Mouse (Mus musculus) testis, adult 2 months (tissue): ENCODE measurements around the gene Stox2. TPM values are rescaled to one million over a fixed set of nuclear protein-coding genes. Genes with fewer than 3 reads are reported as not detected.
A peak's percentile ranks its signal among the peaks of the same experiment; 100 is the strongest.

ENCODE experiments used
- H3K27ac ChIP-seq: fragments of 200-500 bp; 2 replicates; pipeline ENCODE4 v1.5.1; 2012; ENCODE audit warnings: low read depth, low read length; ENCODE audit not compliant: control insufficient read depth, insufficient read depth
- H3K27me3 ChIP-seq: fragments of 200-500 bp; 2 replicates; pipeline ENCODE4 v1.6.1; 2012; ENCODE audit warnings: mild to moderate bottlenecking, low read length, moderate library complexity; ENCODE audit not compliant: control insufficient read depth, insufficient read depth
- H3K36me3 ChIP-seq: fragments of 200-500 bp; 2 replicates; pipeline ENCODE4 v1.6.1; 2012; ENCODE audit warnings: mild to moderate bottlenecking, low read length; ENCODE audit not compliant: control insufficient read depth, insufficient read depth
- H3K4me1 ChIP-seq: fragments of 200-500 bp; 2 replicates; pipeline ENCODE4 v1.6.1; 2012; ENCODE audit warnings: low read length; ENCODE audit not compliant: control insufficient read depth, insufficient read depth
- H3K4me3 ChIP-seq: fragments of 200-500 bp; 2 replicates; pipeline ENCODE4 v1.5.1; 2012; ENCODE audit warnings: low read depth, mild to moderate bottlenecking, low read length, moderate library complexity, mixed read lengths; ENCODE audit not compliant: control insufficient read depth
- CTCF ChIP-seq: fragments of 200-500 bp; IDR thresholded peaks from 2 replicates; pipeline ENCODE4 v1.5.1; 2012; ENCODE audit warnings: low read depth, mild to moderate bottlenecking, inconsistent platforms, low read length, moderate library complexity; ENCODE audit not compliant: control insufficient read depth, insufficient read depth, insufficient replicate concordance
- POLR2A ChIP-seq: fragments of 200-500 bp; IDR thresholded peaks from 2 replicates; pipeline ENCODE4 v1.6.1; 2012; ENCODE audit warnings: low read depth, mild to moderate bottlenecking, inconsistent platforms, low read length, moderate library complexity; ENCODE audit not compliant: control insufficient read depth
- polyA plus RNA-seq: library from polyadenylated mRNA; depleted of rRNA; stranded (reverse); fragments of >200 nt; gene quantifications from 2 replicates; pipeline ENCODE4 v1.2.3, GENCODE M21; 2012

Gene Stox2
- polyA plus RNA-seq, 1 experiment = 8.3 TPM

- Histone ChIP-seq H3K4me3 (peak overlapping the region; percentile 13; the same call in 1 of the 2 replicates), H3K36me3 (no peaks in the 10 kb centered on the region), H3K27ac (no peak overlapping the region), H3K4me1 (no peaks in the 10 kb centered on the region), H3K27me3 (no peaks in the 10 kb centered on the region)
- no peak for TF ChIP-seq CTCF
- no peak for TF ChIP-seq POLR2A
These were observed 228.1 kb downstream of the Stox2 start for GRCm38 (mm10) chr8:47218021-47218420.

DNA sequence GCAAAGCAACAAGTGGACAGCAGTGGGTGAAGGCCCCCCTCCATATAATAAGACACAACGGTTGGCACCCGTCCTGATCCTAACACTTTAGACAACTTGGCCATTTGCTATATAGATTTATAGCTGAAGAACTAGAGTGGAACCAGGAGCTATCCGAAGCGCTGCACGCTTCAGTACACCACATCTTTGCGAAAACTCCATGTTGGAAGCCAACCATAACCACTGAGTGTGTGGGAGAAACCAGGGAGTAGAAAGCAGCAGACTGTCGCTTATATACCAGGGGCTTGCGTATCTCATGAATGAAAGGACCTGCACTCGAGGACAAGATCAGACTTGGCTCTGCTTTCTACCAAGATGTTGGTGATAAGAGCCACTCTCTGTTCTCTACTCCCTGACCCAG lies 234.0 kb downstream of the Stox2 start:
- no peak for TF ChIP-seq POLR2A
- TF ChIP-seq CTCF = no peak
- Histone ChIP-seq H3K27me3 (no peaks in the 10 kb centered on the region), H3K36me3 (no peaks in the 10 kb centered on the region), H3K4me3 (no peak overlapping the region), H3K4me1 (no peaks in the 10 kb centered on the region), H3K27ac (no peak overlapping the region)

- H3K36me3 ChIP-seq = no peaks in the 10 kb centered on the region
- H3K4me3 ChIP-seq = no peak overlapping the region
- no peak overlapping the region for H3K27ac ChIP-seq
- no peak for TF ChIP-seq CTCF
- no peak for TF ChIP-seq POLR2A
- no peaks in the 10 kb centered on the region for H3K27me3 ChIP-seq
- no peaks in the 10 kb centered on the region for H3K4me1 ChIP-seq
These were observed 234.9 kb downstream of the Stox2 start for GRCm38 (mm10) chr8:47211226-47211625.

DNA sequence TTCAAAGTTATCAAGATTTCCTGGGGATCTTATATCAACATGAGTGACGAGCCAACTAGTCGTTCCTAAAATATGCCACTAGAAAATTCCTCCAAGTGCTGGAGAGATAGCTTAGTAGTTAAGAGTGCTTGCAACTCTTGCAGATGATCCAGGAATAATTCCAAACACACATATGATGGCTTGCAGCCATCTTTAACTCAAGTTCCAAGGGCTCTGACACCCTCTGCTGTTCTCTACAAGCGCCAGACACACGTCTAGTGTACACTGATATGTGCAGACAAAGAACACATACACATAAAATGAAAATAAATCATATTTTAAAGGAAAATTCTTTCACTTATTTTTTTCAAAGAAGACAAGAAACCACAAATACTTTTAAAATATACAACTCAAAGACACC lies 237.9 kb downstream of the Stox2 start:
- Histone ChIP-seq H3K4me3 (no peak overlapping the region), H3K27ac (no peak overlapping the region), H3K36me3 (no peaks in the 10 kb centered on the region), H3K27me3 (no peaks in the 10 kb centered on the region), H3K4me1 (no peaks in the 10 kb centered on the region)
- TF ChIP-seq POLR2A (no peak), CTCF (no peak)

GRCm38 (mm10) chr8:47206640-47207237 lies 239.4 kb downstream of the Stox2 start:
- no peaks in the 10 kb centered on the region for H3K4me1 ChIP-seq
- H3K4me3 ChIP-seq = no peak overlapping the region
- no peak for TF ChIP-seq POLR2A
- TF ChIP-seq CTCF = no peak
- H3K27me3 ChIP-seq = no peaks in the 10 kb centered on the region
- no peak overlapping the region for H3K27ac ChIP-seq
- no peaks in the 10 kb centered on the region for H3K36me3 ChIP-seq

- Histone ChIP-seq H3K36me3 (no peaks in the 10 kb centered on the region), H3K27me3 (no peaks in the 10 kb centered on the region), H3K27ac (no peak overlapping the region), H3K4me3 (no peak overlapping the region), H3K4me1 (no peaks in the 10 kb centered on the region)
- TF ChIP-seq CTCF (no peak), POLR2A (no peak)
These were observed 240.7 kb downstream of the Stox2 start for GRCm38 (mm10) chr8:47205472-47205871.

DNA sequence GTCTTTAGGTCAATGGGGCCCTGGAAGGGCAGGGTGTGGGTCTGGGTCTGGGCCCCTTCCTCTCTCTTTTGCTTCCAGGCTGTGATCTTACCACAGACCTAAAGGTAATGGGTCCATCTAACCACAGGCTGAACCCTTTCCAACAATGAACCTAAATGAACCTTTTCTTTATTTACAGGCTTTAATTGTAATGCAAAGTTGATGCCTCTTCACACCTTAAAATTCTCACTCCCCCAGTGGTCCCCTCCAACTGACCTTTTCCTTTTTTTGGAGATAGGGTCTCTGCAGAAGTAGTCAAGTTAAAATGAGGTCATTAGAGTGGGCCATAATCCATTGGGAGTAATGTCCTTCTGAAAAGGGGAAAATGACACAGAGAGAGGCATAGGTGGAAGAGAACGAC lies 249.8 kb downstream of the Stox2 start:
- TF ChIP-seq POLR2A (no peak), CTCF (no peak)

More for the DNA sequence above, 249.8 kb downstream of the Stox2 start:
- H3K4me3 ChIP-seq = no peak overlapping the region
- no peaks in the 10 kb centered on the region; the same call in 1 of the 2 replicates for H3K4me1 ChIP-seq
- no peak overlapping the region for H3K27ac ChIP-seq
- H3K36me3 ChIP-seq = no peaks in the 10 kb centered on the region
- H3K27me3 ChIP-seq = no peaks in the 10 kb centered on the region
